Mouse (Mus musculus) liver, embryonic 16.5 days (tissue): ENCODE measurements around the gene Unc119b. TPM values are rescaled to one million over a fixed set of nuclear protein-coding genes. Genes with fewer than 3 reads are reported as not detected.
"Not testable (repeated sequence)": the region's sequence is repeated elsewhere in the genome, so short reads cannot be mapped to it uniquely, and the experiment has no call there.

Source experiments
- ATAC-seq: fragments of 200-750 bp; cut with Nextera tagmentation; 2 replicates; pipeline ENCODE4 v1.8.0; 2017; ENCODE audit warnings: low read depth, mild to moderate bottlenecking, moderate number of reproducible peaks, moderate library complexity
- H3K27ac ChIP-seq: fragments of 300-500 bp; sonication (generic); 2 replicates; pipeline ENCODE4 v1.5.1; 2014; ENCODE audit warnings: mild to moderate bottlenecking, low read length
- H3K27me3 ChIP-seq: fragments of 300-500 bp; sonication (generic); 2 replicates; pipeline ENCODE4 v1.6.1; 2014; ENCODE audit warnings: low read depth, low read length, mixed read lengths; ENCODE audit not compliant: control insufficient read depth, insufficient read depth
- H3K36me3 ChIP-seq: fragments of 300-500 bp; sonication (generic); 2 replicates; pipeline ENCODE4 v1.6.1; 2014; ENCODE audit warnings: mild to moderate bottlenecking; ENCODE audit not compliant: control insufficient read depth, insufficient read depth
- H3K4me1 ChIP-seq: fragments of 300-500 bp; sonication (generic); 2 replicates; pipeline ENCODE4 v1.6.1; 2014; ENCODE audit warnings: low read depth, low read length, mixed read lengths; ENCODE audit not compliant: control insufficient read depth
- H3K4me2 ChIP-seq: fragments of 300-500 bp; sonication (generic); 2 replicates; pipeline ENCODE4 v1.6.1; 2014; ENCODE audit warnings: low read depth, low read length, mixed read lengths
- H3K4me3 ChIP-seq: fragments of 300-500 bp; sonication (generic); 2 replicates; pipeline ENCODE4 v1.5.1; 2014; ENCODE audit warnings: low read depth, mild to moderate bottlenecking, low read length
- H3K9ac ChIP-seq: fragments of 300-500 bp; sonication (generic); 2 replicates; pipeline ENCODE4 v1.6.1; 2014; ENCODE audit warnings: low read depth, low read length
- H3K9me3 ChIP-seq: fragments of 300-500 bp; sonication (generic); replicated peaks from 2 replicates; pipeline ENCODE4 v1.6.1; 2016; ENCODE audit warnings: low read length; ENCODE audit not compliant: control insufficient read depth
- WGBS: fragments of 180-500 bp; shearing (Covaris S2); extraction: QIAGEN DNeasy Blood & Tissue Kit; methylation state at CpG from one replicate; pipeline ENCODE4 v1.1.7; 2014; ENCODE audit not compliant: insufficient replicate concordance; 5-methylcytosine and 5-hydroxymethylcytosine counted together
- polyA plus RNA-seq: library from polyadenylated mRNA; unstranded; fragments of >200 nt; fragmentation: Nextera tagmentation; extraction: Ambion mirVana; gene quantifications from 2 replicates; pipeline ENCODE4 v1.2.1, GENCODE M21; 2015

Gene Unc119b
- polyA plus RNA-seq, 1 experiment from 2014 or later, result 8.1 TPM

DNA sequence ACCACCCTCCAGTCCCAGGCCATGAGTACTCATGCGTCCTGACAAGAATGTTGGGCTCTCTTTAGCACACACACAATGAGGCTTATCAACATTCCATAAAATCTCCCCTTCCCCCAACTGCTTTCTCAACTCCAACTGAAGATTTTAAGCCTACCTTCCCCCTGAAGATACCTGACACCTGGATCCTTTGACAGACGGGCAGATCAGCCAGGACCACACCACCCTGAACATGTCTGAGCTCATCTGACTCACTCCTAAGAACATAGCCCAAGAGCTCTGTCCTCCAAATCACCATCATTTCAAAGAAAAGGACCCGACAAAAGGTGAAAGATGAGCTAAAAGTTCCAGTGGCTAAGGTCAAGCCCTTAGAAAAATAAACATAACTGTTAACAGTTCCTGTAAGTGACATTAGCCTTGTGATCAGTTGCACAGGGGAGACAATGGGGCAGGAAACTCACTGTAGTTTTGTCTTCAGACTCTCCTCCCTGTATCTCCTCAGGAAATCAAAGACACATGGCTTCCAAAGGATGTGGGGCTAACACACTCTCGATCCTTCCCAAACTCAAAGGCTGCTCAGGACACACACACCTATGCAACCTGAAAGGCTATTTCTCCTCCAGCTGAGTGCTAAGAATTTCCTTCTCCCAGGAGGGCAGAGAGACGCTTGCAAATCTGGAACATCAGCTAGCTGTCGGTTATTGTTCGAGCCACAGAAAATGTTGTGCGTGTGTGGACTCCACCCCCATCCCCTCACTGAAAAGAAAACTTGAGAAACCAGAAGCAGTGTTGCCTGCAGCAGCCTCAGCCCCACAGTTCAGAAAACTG lies 17.6 kb upstream of the Unc119b start:
- H3K4me3 ChIP-seq, result no peak overlapping the region
- H3K4me2 ChIP-seq, result no peak overlapping the region
- H3K27me3 ChIP-seq, result no peaks in the 10 kb centered on the region
- H3K9ac ChIP-seq, result no peak overlapping the region
- no peak for ATAC-seq
- no peak overlapping the region for H3K27ac ChIP-seq
- peaks cover 29% of the 10 kb centered on the region for H3K36me3 ChIP-seq
- WGBS, result 43% methylated on average over 8 of the region's 8 CpGs
- H3K4me1 ChIP-seq, result peaks cover 37% of the 10 kb centered on the region
- no peaks in the 10 kb centered on the region for H3K9me3 ChIP-seq

DNA sequence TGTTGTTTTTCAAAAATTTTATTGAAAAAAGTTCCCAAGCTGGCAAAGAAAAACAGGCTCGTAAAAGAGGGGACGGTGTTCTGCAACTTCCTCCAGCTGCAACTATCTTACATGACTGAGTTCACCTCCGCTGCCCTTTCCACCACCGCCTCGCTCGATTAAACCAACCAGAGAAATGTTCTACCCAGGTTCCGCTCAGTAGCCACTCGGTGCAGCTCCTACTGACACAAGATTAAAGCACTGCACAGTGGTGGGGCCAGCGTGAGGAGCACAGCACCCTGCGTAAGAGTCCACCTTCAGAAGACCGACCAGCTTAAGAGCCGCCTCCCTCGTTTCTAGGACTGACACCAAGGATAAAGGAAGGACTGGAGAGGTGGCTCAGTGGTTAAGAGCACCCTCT lies 16.7 kb upstream of the Unc119b start:
- ATAC-seq, result no peak
- Histone ChIP-seq H3K27ac (no peak overlapping the region), H3K4me3 (no peak overlapping the region), H3K9ac (no peak overlapping the region), H3K9me3 (no peaks in the 10 kb centered on the region), H3K36me3 (peaks cover 32% of the 10 kb centered on the region), H3K4me1 (peaks cover 32% of the 10 kb centered on the region), H3K4me2 (no peak overlapping the region), H3K27me3 (no peaks in the 10 kb centered on the region)
- WGBS, result 79% methylated on average over 13 of the region's 13 CpGs

DNA sequence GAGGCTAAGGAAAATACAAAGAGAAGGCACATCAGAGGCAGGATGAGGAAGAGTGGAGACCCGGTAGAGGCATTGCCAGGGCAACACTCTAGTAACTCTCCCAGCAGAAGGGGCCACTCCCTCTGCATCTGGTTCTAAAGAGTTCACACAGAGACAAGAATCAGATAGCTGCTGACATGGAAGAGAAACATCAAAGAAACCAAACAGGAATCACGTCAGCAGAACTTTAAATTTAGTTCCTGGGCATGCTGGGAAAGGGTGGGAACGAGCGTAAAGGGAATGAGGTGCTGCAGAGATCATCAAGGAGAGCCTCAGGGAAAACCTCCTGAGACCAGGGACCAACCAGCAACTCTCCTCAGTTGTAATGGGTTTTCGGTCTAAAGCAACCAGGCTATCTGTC lies 16.2 kb upstream of the Unc119b start:
- Histone ChIP-seq H3K4me3 (no peak overlapping the region), H3K9ac (no peak overlapping the region), H3K27me3 (no peaks in the 10 kb centered on the region), H3K27ac (no peak overlapping the region), H3K4me2 (no peak overlapping the region), H3K9me3 (no peaks in the 10 kb centered on the region), H3K36me3 (peaks cover 32% of the 10 kb centered on the region), H3K4me1 (peaks cover 27% of the 10 kb centered on the region)
- 75% methylated on average over 5 of the region's 5 CpGs for WGBS
- ATAC-seq, result no peak

DNA sequence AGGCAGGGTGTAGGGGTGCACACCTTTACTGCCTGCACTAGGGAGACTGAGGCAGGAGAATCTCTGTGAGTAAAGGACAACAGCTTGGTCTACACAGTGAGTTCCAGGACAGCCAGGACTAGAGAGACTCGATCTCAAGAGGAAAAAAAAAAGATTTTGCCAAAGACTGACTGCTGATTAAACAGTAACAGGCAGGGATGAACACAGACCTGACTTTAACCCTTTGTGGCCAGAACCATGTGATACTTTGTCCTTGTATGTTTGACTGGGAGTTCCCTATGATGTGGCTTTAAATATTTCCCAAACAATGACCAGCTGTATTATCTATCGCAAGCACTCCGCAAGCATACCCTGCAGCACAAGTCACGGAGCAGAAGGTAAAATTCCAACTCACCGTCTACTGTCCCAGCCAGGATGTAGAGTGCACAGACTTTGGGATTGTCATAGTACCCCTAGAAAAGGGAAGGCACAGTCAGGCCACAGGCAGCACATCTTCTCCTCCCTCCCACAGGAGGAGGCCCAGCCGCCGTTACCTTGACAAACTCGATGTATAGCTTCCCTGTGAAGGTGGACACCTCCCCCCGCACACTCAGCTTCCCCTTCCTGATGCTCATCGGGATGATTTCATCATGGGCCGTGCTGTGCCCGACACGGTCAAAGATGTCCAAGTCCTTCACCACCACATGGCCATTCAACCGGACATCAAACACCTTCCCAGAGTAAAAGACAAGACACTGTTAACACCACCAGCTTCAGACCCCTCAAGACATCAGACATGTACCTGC lies 15.1 kb upstream of the Unc119b start:
- H3K9me3 ChIP-seq, result no peaks in the 10 kb centered on the region
- H3K36me3 ChIP-seq, result peaks cover 35% of the 10 kb centered on the region
- no peak overlapping the region for H3K4me2 ChIP-seq
- no peak overlapping the region for H3K4me3 ChIP-seq
- peak; percentile 31; the same call in 1 of the 2 replicates for ATAC-seq
- no peaks in the 10 kb centered on the region for H3K27me3 ChIP-seq
- H3K9ac ChIP-seq, result no peak overlapping the region
- WGBS, result 75% methylated on average over 14 of the region's 14 CpGs
- H3K27ac ChIP-seq, result no peak overlapping the region
- H3K4me1 ChIP-seq, result peaks cover 16% of the 10 kb centered on the region

DNA sequence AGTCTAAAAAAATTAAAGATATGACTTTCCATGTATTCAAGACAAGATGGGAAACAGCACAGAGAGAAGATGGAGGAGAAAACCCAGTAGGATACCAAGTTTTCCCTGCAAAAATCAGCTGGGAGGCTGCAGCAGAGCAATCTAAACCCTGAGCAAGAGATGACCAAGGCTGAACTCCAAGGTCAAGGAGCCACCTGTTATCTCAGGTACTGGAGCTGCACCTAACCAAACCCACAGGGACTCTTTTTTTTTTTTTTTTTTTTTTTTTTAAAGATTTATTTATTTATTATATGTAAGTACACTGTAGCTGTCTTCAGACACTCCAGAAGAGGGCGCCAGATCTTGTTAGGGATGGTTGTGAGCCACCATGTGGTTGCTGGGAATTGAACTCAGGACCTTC lies 14.1 kb upstream of the Unc119b start:
- not testable (repeated sequence) for H3K27ac ChIP-seq, H3K4me2 ChIP-seq, H3K27me3 ChIP-seq, H3K9me3 ChIP-seq, H3K9ac ChIP-seq, H3K4me3 ChIP-seq, ATAC-seq
- Histone ChIP-seq H3K36me3 (peaks cover 35% of the 10 kb centered on the region), H3K4me1 (peaks cover 11% of the 10 kb centered on the region)
- WGBS, result no CpG with 5 or more reads among the region's 1 CpGs

DNA sequence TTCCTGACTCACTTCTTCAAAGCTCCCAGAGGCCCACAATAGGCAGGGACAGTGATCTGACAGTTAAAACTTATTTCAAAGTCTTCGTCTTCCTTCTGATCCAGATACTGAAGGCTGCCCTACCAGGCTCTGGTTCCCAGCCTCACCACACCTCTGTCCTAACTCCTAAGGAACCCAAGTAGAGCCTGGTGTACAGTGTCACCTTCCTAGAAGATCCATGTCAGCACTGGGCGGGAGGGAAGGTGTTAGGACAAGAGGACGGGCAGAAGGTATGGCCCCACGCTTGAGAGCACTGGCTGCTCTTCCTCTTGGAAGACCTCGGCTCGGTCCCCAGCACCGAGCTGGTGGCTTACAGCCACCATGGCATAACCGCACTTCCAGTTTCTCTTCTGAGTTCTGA lies 13.6 kb upstream of the Unc119b start:
- Histone ChIP-seq H3K27me3 (no peaks in the 10 kb centered on the region), H3K4me3 (no peak overlapping the region), H3K36me3 (peaks cover 35% of the 10 kb centered on the region), H3K4me2 (no peak overlapping the region), H3K4me1 (peaks cover 9% of the 10 kb centered on the region), H3K27ac (no peak overlapping the region), H3K9ac (no peak overlapping the region), H3K9me3 (no peaks in the 10 kb centered on the region)
- 82% methylated on average over 8 of the region's 8 CpGs for WGBS
- no peak for ATAC-seq

DNA sequence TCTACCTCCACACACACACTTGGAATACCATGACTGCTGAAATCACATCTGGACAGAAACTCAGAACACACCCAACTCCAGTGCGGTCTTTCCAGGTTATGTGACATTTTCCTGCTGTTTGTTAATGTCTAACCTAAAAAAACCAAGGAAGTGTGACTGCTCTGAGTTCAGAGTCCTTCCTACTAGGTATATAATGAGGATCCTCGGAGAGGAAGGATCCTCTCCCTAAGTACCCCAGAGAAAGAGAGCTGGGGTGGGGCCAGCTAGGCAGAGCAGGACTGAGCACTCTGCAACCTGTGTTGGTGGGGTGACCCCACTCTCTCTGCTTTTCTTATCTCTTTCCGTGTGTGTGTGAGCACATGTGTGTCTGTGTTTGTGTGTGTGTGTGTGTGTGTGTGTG lies 12.6 kb upstream of the Unc119b start:
- H3K4me3 ChIP-seq, result no peak overlapping the region
- H3K9ac ChIP-seq, result no peak overlapping the region
- peaks cover 35% of the 10 kb centered on the region for H3K36me3 ChIP-seq
- H3K9me3 ChIP-seq, result no peaks in the 10 kb centered on the region
- no peaks in the 10 kb centered on the region for H3K27me3 ChIP-seq
- WGBS, result 60% methylated on average over 3 of the region's 3 CpGs
- H3K4me1 ChIP-seq, result no peaks in the 10 kb centered on the region; the same call in 1 of the 2 replicates
- no peak overlapping the region for H3K27ac ChIP-seq
- no peak overlapping the region for H3K4me2 ChIP-seq
- ATAC-seq, result no peak

DNA sequence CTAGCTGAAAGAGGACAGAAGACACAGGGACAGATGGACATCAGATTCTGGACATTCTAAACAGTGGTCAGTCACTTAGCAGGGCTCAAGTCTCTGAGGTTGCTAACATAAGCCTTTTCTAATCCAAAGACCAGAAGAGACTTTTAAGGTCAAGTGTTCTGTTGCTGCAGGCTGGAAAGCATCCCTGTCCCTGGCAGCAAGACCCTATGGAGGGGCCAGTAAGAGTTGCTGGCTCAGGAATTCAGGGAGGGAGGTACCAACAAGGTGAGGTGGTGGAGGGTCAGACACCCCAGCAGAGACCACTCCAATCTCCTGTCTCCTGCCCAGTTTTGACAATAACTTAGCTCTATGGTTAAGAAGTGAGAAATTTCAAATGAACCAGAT lies 12.0 kb upstream of the Unc119b start:
- Histone ChIP-seq H3K27ac (no peak overlapping the region), H3K4me3 (no peak overlapping the region), H3K27me3 (no peaks in the 10 kb centered on the region), H3K9ac (no peak overlapping the region), H3K36me3 (peaks cover 35% of the 10 kb centered on the region), H3K4me1 (no peaks in the 10 kb centered on the region; the same call in 1 of the 2 replicates), H3K9me3 (no peaks in the 10 kb centered on the region), H3K4me2 (no peak overlapping the region)
- ATAC-seq, result no peak
